Mouse (Mus musculus) urinary bladder, postnatal 10 days (tissue): Measurements from ENCODE around the gene Unc45b.
"Not testable (repeated sequence)": the region's sequence is repeated elsewhere in the genome, so short reads cannot be mapped to it uniquely, and the experiment has no call there.

ENCODE experiments used
- DNase-seq: peaks from one replicate; pipeline ENCODE4 v3.0.0; 2022; ENCODE audit warnings: low spot score

The Unc45b gene

GRCm38 (mm10) chr11:82947457-82947856, 37.1 kb downstream of the Unc45b start:
- DNase-seq = no peak

- no peak for DNase-seq
Observed at GRCm38 (mm10) chr11:82949036-82949435, 38.7 kb downstream of the Unc45b start.

GRCm38 (mm10) chr11:82950736-82951481, 40.6 kb downstream of the Unc45b start, which contains the start of gene Slfn5:
Slfn5 (plus strand) TSS chr11:82951349.
- DNase-seq = no peak

GRCm38 (mm10) chr11:82951865-82952611, 41.7 kb downstream of the Unc45b start:
- no peak for DNase-seq

GRCm38 (mm10) chr11:82952612-82953542, 42.5 kb downstream of the Unc45b start:
- no peak for DNase-seq

- no peak for DNase-seq
Observed at GRCm38 (mm10) chr11:82954631-82955030, 44.3 kb downstream of the Unc45b start.

GRCm38 (mm10) chr11:82956925-82957324, 46.6 kb downstream of the Unc45b start:
- no peak for DNase-seq

- DNase-seq = no peak
Observed at GRCm38 (mm10) chr11:82959613-82960012, 49.3 kb downstream of the Unc45b start.

- no peak for DNase-seq
Observed at GRCm38 (mm10) chr11:82961743-82962142, 51.4 kb downstream of the Unc45b start.

- DNase-seq = no peak
Observed at GRCm38 (mm10) chr11:82962215-82962614, 51.9 kb downstream of the Unc45b start.

- no peak for DNase-seq
Observed at GRCm38 (mm10) chr11:82970712-82971589, 60.6 kb downstream of the Unc45b start.

GRCm38 (mm10) chr11:82971590-82971974, 61.2 kb downstream of the Unc45b start:
- DNase-seq = no peak

GRCm38 (mm10) chr11:82973916-82974315, 63.6 kb downstream of the Unc45b start:
- DNase-seq = no peak

- not testable (repeated sequence) for DNase-seq
Observed at GRCm38 (mm10) chr11:82982409-82982808, 72.1 kb downstream of the Unc45b start.

GRCm38 (mm10) chr11:82983193-82983592, 72.8 kb downstream of the Unc45b start:
- DNase-seq = no peak

GRCm38 (mm10) chr11:82987621-82988020, 77.3 kb downstream of the Unc45b start:
- DNase-seq = no peak

- DNase-seq = no peak
Observed at GRCm38 (mm10) chr11:82989357-82989756, 79.0 kb downstream of the Unc45b start.

GRCm38 (mm10) chr11:82990612-82991385, 80.4 kb downstream of the Unc45b start:
- DNase-seq = not testable (repeated sequence)

GRCm38 (mm10) chr11:82991469-82992166, 81.3 kb downstream of the Unc45b start, which contains the start of gene Slfn9:
Slfn9 (minus strand) TSS chr11:82991830.
- no peak for DNase-seq
